ENCODE assay signal across 8 mouse cellular contexts in the genomic region with DNA sequence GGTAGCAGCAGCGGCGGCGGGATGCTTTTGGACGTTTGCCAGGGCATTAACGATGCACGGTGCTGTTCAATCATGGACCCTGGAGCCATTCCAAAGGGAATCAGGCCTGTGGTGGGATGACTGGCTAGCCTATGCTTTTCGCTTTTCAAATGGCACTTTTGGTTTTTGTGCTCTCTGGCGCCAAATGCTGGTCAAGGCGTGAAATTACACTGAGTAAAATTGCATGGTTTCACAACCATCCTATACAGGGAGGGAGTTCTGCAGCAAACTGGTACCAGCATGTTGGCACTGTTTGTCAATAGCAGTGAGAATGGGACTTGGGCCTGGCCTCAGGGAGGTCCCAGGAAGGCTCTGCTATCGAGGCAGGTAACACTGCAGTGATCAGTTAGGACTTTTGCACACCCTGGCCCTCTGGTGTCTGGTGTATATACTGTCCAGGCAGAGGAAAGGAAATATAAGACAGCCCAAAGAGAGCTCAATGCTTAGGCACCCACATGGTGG. TPM values are rescaled to one million over a fixed set of nuclear protein-coding genes. Genes with fewer than 3 reads are reported as not detected.
DNase-seq lines count a peak whose midpoint lies in the region; ATAC-seq and TF ChIP-seq lines count a peak whose summit lies in the region.

No protein-coding gene starts in this region.

- WGBS in embryonic facial prominence, embryonic 15.5 days = 1% methylated on average over 10 of the region's 10 CpGs
- WGBS in hindbrain, embryonic 14.5 days = 3% methylated on average over 10 of the region's 10 CpGs

- peak; percentile 34; the same call in 1 of the 2 replicates for ATAC-seq in embryonic facial prominence, embryonic 15.5 days (ENCODE audit: insufficient number of reproducible peaks, low FRiP score, low TSS enrichment, low read depth)
- peak; percentile 94 for ATAC-seq in hindbrain, embryonic 14.5 days (ENCODE audit: low FRiP score)

- H3K27ac ChIP-seq in embryonic facial prominence, embryonic 15.5 days (replicated peaks) = no peak overlapping the region
- H3K27ac ChIP-seq in hindbrain, embryonic 14.5 days = peak overlapping the region; percentile 85
- no peak overlapping the region for H3K27ac ChIP-seq in left cerebral cortex, adult 2 months

- H3K4me1 ChIP-seq in embryonic facial prominence, embryonic 15.5 days = peaks cover 8% of the 10 kb centered on the region; the same call in 1 of the 2 replicates
- H3K4me1 ChIP-seq in hindbrain, embryonic 14.5 days (replicated peaks; ENCODE audit: control insufficient read depth, insufficient read depth, low read length) = peaks cover 9% of the 10 kb centered on the region

- H3K36me3 ChIP-seq in embryonic facial prominence, embryonic 15.5 days = no peaks in the 10 kb centered on the region
- H3K36me3 ChIP-seq in hindbrain, embryonic 14.5 days (replicated peaks; ENCODE audit: control insufficient read depth, insufficient read depth) = no peaks in the 10 kb centered on the region; the same call in 1 of the 2 replicates

- 0 out of 2 replicates have a peak overlapping the region, but pooled peaks have one; percentile 6 for H3K4me3 ChIP-seq in embryonic facial prominence, embryonic 15.5 days (replicated peaks)
- H3K4me3 ChIP-seq in hindbrain, embryonic 14.5 days (replicated peaks; ENCODE audit: low read length) = no peak overlapping the region; the same call in 1 of the 2 replicates
- no peak overlapping the region for H3K4me3 ChIP-seq in left cerebral cortex, adult 2 months

- intact Hi-C loops in left cerebral cortex, adult 2 months (cut with DNase I) = no loop called here

- H3K4me2 ChIP-seq in embryonic facial prominence, embryonic 15.5 days (replicated peaks) = peak overlapping the region; percentile 37
- H3K4me2 ChIP-seq in hindbrain, embryonic 14.5 days (replicated peaks) = peak overlapping the region; percentile 47

- H3K27me3 ChIP-seq in embryonic facial prominence, embryonic 15.5 days = no peaks in the 10 kb centered on the region
- H3K27me3 ChIP-seq in hindbrain, embryonic 14.5 days (ENCODE audit: control insufficient read depth, insufficient read depth, low read length) = no peaks in the 10 kb centered on the region

- H3K9ac ChIP-seq in embryonic facial prominence, embryonic 15.5 days = no peak overlapping the region
- H3K9ac ChIP-seq in hindbrain, embryonic 14.5 days = peak overlapping the region; percentile 49

- peak; percentile 74 for TF ChIP-seq CTCF in left cerebral cortex, adult 2 months (IDR thresholded peaks at IDR 0.05)

- peak; percentile 18 for DNase-seq in gastrocnemius, adult 18-20 months (ENCODE audit: low spot score)
- DNase-seq in gastrocnemius, postnatal 25 days = no peak
- peak; percentile 73 for DNase-seq in brain, adult 2 months (ENCODE audit: low read depth, low spot score)
- peak; percentile 92 for DNase-seq in hindbrain, embryonic 14.5 days (ENCODE audit: low spot score)
- DNase-seq in left cerebral cortex, adult 2 months (ENCODE audit: extremely low spot score in 1 of 2, low spot score in 2 of 2) = peak; percentile 22 to 30
- DNase-seq in lung, postnatal 4 days = peak; percentile 27 to 59
- DNase-seq in right cerebral cortex, adult 18-20 months = peak; percentile 8

- H3K9me3 ChIP-seq in embryonic facial prominence, embryonic 15.5 days (replicated peaks) = no peaks in the 10 kb centered on the region
- no peaks in the 10 kb centered on the region for H3K9me3 ChIP-seq in hindbrain, embryonic 14.5 days (ENCODE audit: control insufficient read depth, low read length)

RNA-seq across cellular contexts. Expression of gene Ppih, which starts 18.6 kb away (rescaled TPM):
- total RNA-seq in gastrocnemius, adult 18-20 months (2021) = 1 to 10 TPM; 7.9 to 8.8 TPM
- total RNA-seq in gastrocnemius, postnatal 25 days (2021) = 1 to 10 TPM; 7.0 to 7.8 TPM
- polyA plus RNA-seq in embryonic facial prominence, embryonic 15.5 days (2015; fragmentation: Nextera tagmentation; extraction: Ambion mirVana) = 76.8 and 84.3 TPM in 2 replicates
- polyA plus RNA-seq in hindbrain, embryonic 14.5 days (2014; fragmentation: Nextera tagmentation; extraction: Ambion mirVana) = 46.9 and 50.1 TPM in 2 replicates
- total RNA-seq in left cerebral cortex, adult 2 months (2021) = 10 to 100 TPM; 14.1 to 20.8 TPM

RNA-seq across cellular contexts. Expression of gene Ybx1, which starts 44.5 kb away (rescaled TPM):
- total RNA-seq in gastrocnemius, adult 18-20 months (2021) = 100 to 1,000 TPM; 659 to 760 TPM
- 100 to 1,000 TPM; 509 to 515 TPM for total RNA-seq in gastrocnemius, postnatal 25 days (2021)
- 577 and 601 TPM in 2 replicates for polyA plus RNA-seq in embryonic facial prominence, embryonic 15.5 days (2015; fragmentation: Nextera tagmentation; extraction: Ambion mirVana)
- 1,089 and 1,212 TPM in 2 replicates for polyA plus RNA-seq in hindbrain, embryonic 14.5 days (2014; fragmentation: Nextera tagmentation; extraction: Ambion mirVana)
- 100 to 1,000 TPM; 191 to 223 TPM for total RNA-seq in left cerebral cortex, adult 2 months (2021)
